Mouse (Mus musculus): Measurements from ENCODE around the gene St7l.

St7l gene

GRCm38 (mm10) chr3:104901154-104901553 lies 37.3 kb downstream of the St7l start:
- no peak for DNase-seq (ENCODE audit: low spot score)

- no peak for DNase-seq (ENCODE audit: low spot score)
These were observed 41.6 kb downstream of the St7l start for GRCm38 (mm10) chr3:104905389-104905788.

- no peak for DNase-seq (ENCODE audit: low spot score)
These were observed 42.2 kb downstream of the St7l start for GRCm38 (mm10) chr3:104906007-104906406.

GRCm38 (mm10) chr3:104909195-104909594 lies 45.4 kb downstream of the St7l start:
- DNase-seq (ENCODE audit: low spot score) = no peak

- no peak for DNase-seq (ENCODE audit: low spot score)
These were observed 51.2 kb downstream of the St7l start for GRCm38 (mm10) chr3:104914986-104915385.

GRCm38 (mm10) chr3:104929385-104929784 lies 65.6 kb downstream of the St7l start:
- DNase-seq (ENCODE audit: low spot score) = no peak

- no peak for DNase-seq (ENCODE audit: low spot score)
These were observed 74.0 kb downstream of the St7l start for GRCm38 (mm10) chr3:104937728-104938305.

- DNase-seq (ENCODE audit: low spot score) = no peak
These were observed 74.5 kb downstream of the St7l start for GRCm38 (mm10) chr3:104938327-104938726.

GRCm38 (mm10) chr3:104940691-104941090 lies 76.9 kb downstream of the St7l start:
- DNase-seq (ENCODE audit: low spot score) = no peak

GRCm38 (mm10) chr3:104942682-104943081 lies 78.9 kb downstream of the St7l start:
- no peak for DNase-seq (ENCODE audit: low spot score)

GRCm38 (mm10) chr3:104943333-104943732 lies 79.5 kb downstream of the St7l start:
- no peak for DNase-seq (ENCODE audit: low spot score)

- no peak for DNase-seq (ENCODE audit: low spot score)
These were observed 81.1 kb downstream of the St7l start for GRCm38 (mm10) chr3:104944894-104945293.

- DNase-seq (ENCODE audit: low spot score) = no peak
These were observed 87.1 kb downstream of the St7l start for GRCm38 (mm10) chr3:104950926-104951325.

GRCm38 (mm10) chr3:104952891-104953670 lies 89.3 kb downstream of the St7l start:
- DNase-seq (ENCODE audit: low spot score) = no peak

- no peak for DNase-seq (ENCODE audit: low spot score)
These were observed 90.3 kb downstream of the St7l start for GRCm38 (mm10) chr3:104954137-104954536.

- no peak for DNase-seq (ENCODE audit: low spot score)
These were observed 90.7 kb downstream of the St7l start for GRCm38 (mm10) chr3:104954551-104954950.

- no peak for DNase-seq (ENCODE audit: low spot score)
These were observed 92.4 kb downstream of the St7l start for GRCm38 (mm10) chr3:104956131-104956581.

- no peak for DNase-seq (ENCODE audit: low spot score)
These were observed 96.5 kb downstream of the St7l start for GRCm38 (mm10) chr3:104960026-104961000.

GRCm38 (mm10) chr3:104961066-104962059 lies 97.6 kb downstream of the St7l start, which contains the start of gene Wnt2b:
Gene Wnt2b (minus strand): TSS chr3:104961921.
- no peak for DNase-seq (ENCODE audit: low spot score)

GRCm38 (mm10) chr3:104962141-104962611 lies 98.4 kb downstream of the St7l start:
- no peak for DNase-seq (ENCODE audit: low spot score)

GRCm38 (mm10) chr3:104962866-104963265 lies 99.1 kb downstream of the St7l start:
- no peak for DNase-seq (ENCODE audit: low spot score)
